Mouse (Mus musculus) forebrain, postnatal 0 days (tissue): ENCODE measurements around the gene Hexdc. TPM values are rescaled to one million over a fixed set of nuclear protein-coding genes. Genes with fewer than 3 reads are reported as not detected.

Experiments used
- ATAC-seq: fragments of 200-750 bp; cut with Nextera tagmentation; 2 replicates; pipeline ENCODE4 v1.8.0; 2017; ENCODE audit warnings: mild to moderate bottlenecking, moderate library complexity
- DNase-seq: peaks from one replicate; pipeline ENCODE4 v3.0.0-alpha.2; 2015
- H3K27ac ChIP-seq: fragments of 300-500 bp; sonication (generic); 2 replicates; pipeline ENCODE4 v1.5.1; 2014; ENCODE audit warnings: low read depth, mild to moderate bottlenecking, antibody characterized with exemption, low read length, moderate library complexity, mixed read lengths
- H3K27me3 ChIP-seq: fragments of 300-500 bp; sonication (generic); 2 replicates; pipeline ENCODE4 v1.6.1; 2014; ENCODE audit warnings: mild to moderate bottlenecking, low read length, mixed read lengths; ENCODE audit not compliant: insufficient read depth
- H3K36me3 ChIP-seq: fragments of 300-500 bp; sonication (generic); 2 replicates; pipeline ENCODE4 v1.6.1; 2014; ENCODE audit warnings: mild to moderate bottlenecking, moderate library complexity; ENCODE audit not compliant: insufficient read depth
- H3K4me1 ChIP-seq: fragments of 300-500 bp; sonication (generic); 2 replicates; pipeline ENCODE4 v1.6.1; 2014; ENCODE audit warnings: antibody characterized with exemption; ENCODE audit not compliant: insufficient read depth
- H3K4me2 ChIP-seq: fragments of 300-500 bp; sonication (generic); 2 replicates; pipeline ENCODE4 v1.6.1; 2014; ENCODE audit warnings: low read depth, mild to moderate bottlenecking, moderate library complexity
- H3K4me3 ChIP-seq: fragments of 300-500 bp; sonication (generic); 2 replicates; pipeline ENCODE4 v1.5.1; 2014; ENCODE audit warnings: low read depth, low read length, mixed read lengths
- H3K9ac ChIP-seq: fragments of 300-500 bp; sonication (generic); 2 replicates; pipeline ENCODE4 v1.6.1; 2014; ENCODE audit warnings: mild to moderate bottlenecking
- H3K9me3 ChIP-seq: fragments of 300-500 bp; sonication (generic); 2 replicates; pipeline ENCODE4 v1.6.1; 2016; ENCODE audit warnings: low read length
- CTCF ChIP-seq: sonication (generic); IDR thresholded peaks from 2 replicates; pipeline ENCODE4 v1.5.1; 2016; ENCODE audit warnings: antibody characterized with exemption, control low read depth, low read depth
- WGBS: fragments of 180-500 bp; shearing (Covaris S2); extraction: QIAGEN DNeasy Blood & Tissue Kit; methylation state at CpG from one replicate; pipeline ENCODE4 v1.1.7; 2014; 5-methylcytosine and 5-hydroxymethylcytosine counted together
- polyA plus RNA-seq: library from polyadenylated mRNA; unstranded; fragments of >200 nt; fragmentation: Nextera tagmentation; extraction: Ambion mirVana; gene quantifications from 2 replicates; pipeline ENCODE4 v1.2.1, GENCODE M21; 2015
- total RNA-seq: library from RNA; depleted of rRNA; stranded (reverse); fragments of >200 nt; gene quantifications from 2 replicates; pipeline ENCODE4 v1.2.3, GENCODE M21; 2014; rRNA removed

The Hexdc gene
- total RNA-seq (64.9 and 77.0 TPM in 2 replicates), polyA plus RNA-seq (19.8 and 24.1 TPM in 2 replicates)

- Histone ChIP-seq H3K9ac (peak within 1 kb of the TSS; percentile 78), H3K4me2 (peak within 1 kb of the TSS; percentile 71), H3K27me3 (no peaks in the 10 kb centered on the region), H3K27ac (peak within 1 kb of the TSS; percentile 81), H3K4me3 (peak within 1 kb of the TSS; percentile 61), H3K36me3 (peaks cover 6% of the 10 kb centered on the region; the same call in 1 of the 2 replicates), H3K4me1 (no peaks in the 10 kb centered on the region), H3K9me3 (no peaks in the 10 kb centered on the region)
- ATAC-seq (peak; percentile 95), DNase-seq (peak; percentile 97)
- no peak for TF ChIP-seq CTCF
- WGBS: under 1% methylated on average over 69 of the region's 70 CpGs
Measured at GRCm38 (mm10) chr11:121204161-121205006, at the start of gene Hexdc, which contains the start of gene Ogfod3. Hexdc (plus strand) TSS chr11:121204433. Ogfod3 (minus strand) TSS chr11:121204711.

GRCm38 (mm10) chr11:121156411-121156891 lies 47.8 kb upstream of the Hexdc start:
- H3K4me2 ChIP-seq: peak overlapping the region; percentile 76
- no peak overlapping the region for H3K27ac ChIP-seq
- peaks cover 18% of the 10 kb centered on the region for H3K27me3 ChIP-seq
- peak overlapping the region; percentile 50 for H3K9ac ChIP-seq
- peak; percentile 53 for ATAC-seq
- H3K36me3 ChIP-seq: no peaks in the 10 kb centered on the region
- TF ChIP-seq CTCF: no peak
- H3K4me1 ChIP-seq: no peaks in the 10 kb centered on the region
- 3% methylated on average over 45 of the region's 45 CpGs for WGBS
- no peaks in the 10 kb centered on the region for H3K9me3 ChIP-seq
- peak; percentile 51 for DNase-seq
- peak overlapping the region; percentile 40 for H3K4me3 ChIP-seq

- TF ChIP-seq CTCF: no peak
Measured at GRCm38 (mm10) chr11:121159971-121160370, 44.3 kb upstream of the Hexdc start, which contains the start of gene Uts2r. Uts2r (plus strand) TSS chr11:121160271.

GRCm38 (mm10) chr11:121160636-121161346 lies 43.4 kb upstream of the Hexdc start:
- Histone ChIP-seq H3K9me3 (no peaks in the 10 kb centered on the region), H3K27me3 (peaks cover 12% of the 10 kb centered on the region), H3K4me1 (no peaks in the 10 kb centered on the region), H3K4me2 (no peak overlapping the region), H3K9ac (no peak overlapping the region), H3K27ac (no peak overlapping the region), H3K36me3 (no peaks in the 10 kb centered on the region), H3K4me3 (no peak overlapping the region)
- 90% methylated on average over 26 of the region's 26 CpGs for WGBS
- DNase-seq: no peak
- TF ChIP-seq CTCF: no peak
- no peak for ATAC-seq

More at GRCm38 (mm10) chr11:121159971-121160370, 44.3 kb upstream of the Hexdc start, which contains the start of gene Uts2r:
- H3K4me2 ChIP-seq: no peak within 1 kb of the TSS
- H3K4me1 ChIP-seq: no peaks in the 10 kb centered on the region
- peaks cover 18% of the 10 kb centered on the region for H3K27me3 ChIP-seq
- no peaks in the 10 kb centered on the region for H3K36me3 ChIP-seq
- no peak for ATAC-seq
- H3K27ac ChIP-seq: no peak within 1 kb of the TSS
- H3K9ac ChIP-seq: no peak within 1 kb of the TSS
- no peaks in the 10 kb centered on the region for H3K9me3 ChIP-seq
- DNase-seq: no peak
- 91% methylated on average over 5 of the region's 5 CpGs for WGBS
- H3K4me3 ChIP-seq: no peak within 1 kb of the TSS

GRCm38 (mm10) chr11:121163751-121164150 lies 40.5 kb upstream of the Hexdc start:
- no peak for ATAC-seq
- H3K4me2 ChIP-seq: no peak overlapping the region
- no peak for DNase-seq

GRCm38 (mm10) chr11:121173203-121173602 lies 31.0 kb upstream of the Hexdc start:
- WGBS: 68% methylated on average over 5 of the region's 5 CpGs
- Histone ChIP-seq H3K9ac (no peak overlapping the region), H3K27me3 (no peaks in the 10 kb centered on the region), H3K4me1 (no peaks in the 10 kb centered on the region), H3K9me3 (no peaks in the 10 kb centered on the region), H3K27ac (no peak overlapping the region), H3K36me3 (no peaks in the 10 kb centered on the region), H3K4me3 (no peak overlapping the region), H3K4me2 (no peak overlapping the region)
- DNase-seq (no peak), ATAC-seq (no peak)
- no peak for TF ChIP-seq CTCF

More at GRCm38 (mm10) chr11:121163751-121164150, 40.5 kb upstream of the Hexdc start:
- Histone ChIP-seq H3K9me3 (no peaks in the 10 kb centered on the region), H3K27me3 (no peaks in the 10 kb centered on the region), H3K9ac (no peak overlapping the region), H3K4me1 (no peaks in the 10 kb centered on the region), H3K4me3 (no peak overlapping the region), H3K36me3 (no peaks in the 10 kb centered on the region), H3K27ac (no peak overlapping the region)
- 86% methylated on average over 4 of the region's 4 CpGs for WGBS
- TF ChIP-seq CTCF: no peak
